Mouse (Mus musculus) naive thymus-derived CD4-positive, alpha-beta T cell, adult 5 months (primary cell): Measurements from ENCODE around the gene Defb15. TPM values are rescaled to one million over a fixed set of nuclear protein-coding genes. Genes with fewer than 3 reads are reported as not detected.

Source experiments
- polyA plus RNA-seq: library from polyadenylated mRNA; unstranded; fragments of 100-300 nt; shearing (Covaris generic); gene quantifications from one replicate; pipeline ENCODE4 v1.2.1, GENCODE M21; 2017

Gene Defb15
- not detected for polyA plus RNA-seq

GRCm38 (mm10) chr8:21932610-21933009 lies at the start of gene Defb15:
Defb15 (minus strand) TSS chr8:21932710.

DNA sequence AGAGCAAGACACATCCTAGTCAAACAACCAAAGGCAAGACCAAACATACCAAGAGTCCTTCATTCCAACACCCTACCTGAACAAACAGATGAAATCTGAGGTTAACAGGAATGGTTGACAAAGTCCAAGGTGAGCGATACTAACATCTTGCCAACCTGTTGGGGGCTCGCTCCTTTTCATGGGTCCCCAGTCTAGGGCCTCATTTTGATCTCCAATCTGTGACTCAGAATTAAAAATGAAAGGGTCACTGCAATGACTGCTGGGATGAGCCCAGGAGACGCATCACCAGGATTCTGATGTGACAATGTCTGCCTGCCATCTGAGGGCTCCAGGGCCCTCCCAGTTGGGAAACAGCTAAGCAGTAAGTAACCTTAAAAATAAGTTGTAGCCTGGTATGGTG lies 37.0 kb upstream of the Defb15 start, which contains the start of gene Ccdc70:
Gene Ccdc70, plus strand, starts transcription at position 301 of the 400 bp plus-strand sequence.

GRCm38 (mm10) chr8:21958414-21958813 lies 25.9 kb upstream of the Defb15 start, which contains the start of gene Fam90a1a:
Fam90a1a (plus strand) TSS chr8:21958714.

DNA sequence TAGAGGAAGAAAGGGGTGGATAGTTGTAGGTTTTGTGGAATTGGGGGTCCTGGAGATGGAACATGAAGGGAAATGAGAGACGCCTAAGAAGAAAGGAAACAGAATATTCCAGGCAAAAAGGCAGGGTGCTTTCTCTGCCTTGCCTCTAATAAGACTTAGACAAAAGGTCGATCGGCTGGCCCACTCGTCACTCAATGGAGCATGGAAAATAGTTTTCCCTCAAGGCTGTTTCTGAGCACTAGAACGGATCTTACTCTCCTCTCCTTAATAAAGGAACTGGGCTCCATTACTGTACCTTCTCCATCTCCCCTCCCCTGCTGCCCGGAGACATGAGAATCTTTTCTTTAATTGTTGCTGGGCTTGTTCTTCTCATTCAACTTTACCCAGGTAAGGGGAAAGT lies 14.0 kb upstream of the Defb15 start, which contains the start of gene Defb13:
Gene Defb13, plus strand, starts transcription at position 301 of the 400 bp plus-strand sequence.

DNA sequence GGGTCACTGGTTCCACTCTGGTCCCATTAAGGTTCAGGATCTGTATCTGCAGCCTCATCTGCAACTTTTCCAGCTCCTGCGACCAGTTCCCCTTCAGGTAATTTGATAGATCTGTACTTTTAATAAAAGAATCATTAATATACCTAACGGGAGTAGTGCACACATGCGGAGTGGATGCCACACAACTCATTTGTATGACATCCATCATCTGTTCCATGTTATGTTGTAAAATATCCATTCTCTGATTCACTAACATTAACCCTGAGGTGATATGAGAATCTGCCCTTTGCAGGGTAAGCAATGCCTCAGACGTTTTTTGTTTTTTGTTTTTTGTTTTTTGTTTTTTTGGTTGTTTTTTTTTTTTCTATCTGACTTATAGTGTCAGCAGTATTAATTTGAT lies 5.5 kb upstream of the Defb15 start, which contains the start of gene Defb35:
Gene Defb35, plus strand, starts transcription at position 301 of the 400 bp plus-strand sequence.

DNA sequence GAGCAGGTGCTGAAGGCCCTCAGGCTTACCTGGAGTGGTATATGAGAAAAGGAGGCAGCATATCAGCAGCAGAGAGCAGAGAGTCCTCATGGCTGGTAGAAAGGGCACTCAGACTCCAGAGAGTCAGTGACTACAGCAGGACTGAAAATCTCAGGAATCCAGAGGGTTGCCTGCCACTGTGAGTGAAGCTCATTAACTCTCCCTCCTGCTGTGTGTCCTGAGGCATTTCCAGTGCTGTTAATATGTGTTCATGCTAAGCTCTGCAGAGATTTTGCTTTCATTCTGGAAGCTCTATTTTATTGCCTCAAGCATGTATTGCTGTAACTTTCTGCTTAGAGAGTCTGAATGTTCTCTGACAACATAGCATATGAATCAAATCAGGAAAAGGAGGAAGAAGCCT lies 26.2 kb downstream of the Defb15 start, which contains the start of gene Defb11:
Gene Defb11, minus strand, starts transcription at position 123 of the 400 bp plus-strand sequence.

GRCm38 (mm10) chr8:21885321-21885720 lies 47.2 kb downstream of the Defb15 start, which contains the start of gene Defb9:
Defb9 (minus strand) TSS chr8:21885421.

Other genes starting within 250 kb of the Defb15 start
- not detected for gene AY761184, start 229.1 kb downstream of the Defb15 start, polyA plus RNA-seq
- not detected for gene Defa24, start 198.2 kb downstream of the Defb15 start, polyA plus RNA-seq
- not detected for gene Defb50, start 109.2 kb downstream of the Defb15 start, polyA plus RNA-seq
- not detected for gene Defb2, start 92.8 kb downstream of the Defb15 start, polyA plus RNA-seq
- gene Defb10, start 73.8 kb downstream of the Defb15 start, polyA plus RNA-seq = not detected
- gene Defb9, start 47.3 kb downstream of the Defb15 start, polyA plus RNA-seq = not detected
- gene Defb11, start 26.3 kb downstream of the Defb15 start, polyA plus RNA-seq = not detected
- not detected for gene Defb35, start 5.6 kb upstream of the Defb15 start, polyA plus RNA-seq
- gene Defb13, start 14.1 kb upstream of the Defb15 start, polyA plus RNA-seq = not detected
- not detected for gene Fam90a1a, start 26.0 kb upstream of the Defb15 start, polyA plus RNA-seq
- not detected for gene Ccdc70, start 37.1 kb upstream of the Defb15 start, polyA plus RNA-seq
- 0.12 TPM for gene Atp7b, start 127.6 kb upstream of the Defb15 start, polyA plus RNA-seq
- 8.2 TPM for gene Alg11, start 128.0 kb upstream of the Defb15 start, polyA plus RNA-seq
- not detected for gene Nek5, start 192.3 kb upstream of the Defb15 start, polyA plus RNA-seq
- 5.5 TPM for gene Nek3, start 233.7 kb upstream of the Defb15 start, polyA plus RNA-seq